In the genomic region with DNA sequence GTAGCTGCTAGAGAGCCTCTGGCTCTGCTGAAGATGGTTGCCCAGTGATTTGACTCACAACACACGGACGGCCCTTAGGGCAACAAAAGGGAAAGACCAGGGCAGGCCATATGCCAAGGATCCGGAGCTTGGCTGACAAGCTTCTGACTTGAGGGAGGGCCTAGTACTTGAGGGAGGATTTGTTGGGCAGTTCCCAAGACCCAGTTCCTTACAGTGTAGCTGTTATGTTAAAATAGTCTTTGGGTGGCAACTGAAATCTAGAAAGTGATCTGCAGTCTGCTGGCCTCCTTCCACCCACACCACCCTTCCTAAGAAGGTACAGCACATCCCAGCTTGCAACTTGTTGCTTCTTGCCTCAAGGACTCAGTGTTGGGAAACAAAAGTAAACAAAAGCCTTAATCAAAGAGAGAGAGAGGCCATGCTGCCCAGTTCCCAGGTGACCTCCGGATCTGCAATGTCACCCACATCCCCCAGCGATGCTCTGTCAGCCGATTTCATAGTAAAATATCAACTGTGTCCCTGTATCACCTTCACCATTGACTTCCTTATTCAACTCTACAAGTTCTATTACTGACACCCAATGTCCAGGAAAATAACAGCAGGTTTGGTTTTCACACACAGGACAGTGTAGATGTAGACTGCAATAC, we compare ENCODE assay signal across 11 mouse cellular contexts. TPM values are rescaled to one million over a fixed set of nuclear protein-coding genes. Genes with fewer than 3 reads are reported as not detected.
DNase-seq lines count a peak whose midpoint lies in the region; ATAC-seq lines count a peak whose summit lies in the region.
"Had no signal": no experiment of that assay in that cellular context is flagged by ENCODE, and none has a peak within 500 bp of the region (broad histone marks: within the 10 kb centered on the region; RNA-seq: fewer than 3 reads in every experiment).

Gene Bbox1 (minus strand): TSS at position 52 of the 647 bp plus-strand sequence.

- DNase-seq in frontal cortex, postnatal 25 days (ENCODE audit: low spot score in 2 of 2), result no peak
- peak; percentile 31 to 37 for DNase-seq in right cerebral cortex, postnatal 10 days (ENCODE audit: low spot score in 2 of 2)
- DNase-seq in right cerebral cortex, adult 18-20 months, result no peak
- DNase-seq in liver (peak; percentile 9), MN1 (ENCODE audit: low spot score) (no peak)
- peak; percentile 63 for DNase-seq in testis, postnatal 14 days (ENCODE audit: low spot score)
- DNase-seq: kidney, postnatal 25 days had no signal

- ATAC-seq in frontal cortex, adult (ENCODE audit: low TSS enrichment), result peak; percentile 50
- ATAC-seq in CD4-positive, CD25-positive, alpha-beta regulatory T cell, adult 4 months, result no peak

RNA-seq across cellular contexts. Expression of gene Bbox1, which starts in this region (rescaled TPM):
- polyA plus RNA-seq in CD4-positive, CD25-positive, alpha-beta regulatory T cell, adult 4 months (2017; shearing (Covaris generic)), result not detected
- polyA plus RNA-seq: C2C12; erythroblast, embryonic 14.5 days had no signal

Comparison
In these comparisons a context has a peak if more than half of its experiments do, and no peak if none do; other contexts are left out.
1. DNase-seq: peak in right cerebral cortex, postnatal 10 days (2 of 2), liver (single experiment) and testis, postnatal 14 days (single experiment); none in frontal cortex, postnatal 25 days (0 of 2), right cerebral cortex, adult 18-20 months (single experiment) and MN1 (single experiment).